ENCODE assay signal across 9 mouse cellular contexts in the genomic region with DNA sequence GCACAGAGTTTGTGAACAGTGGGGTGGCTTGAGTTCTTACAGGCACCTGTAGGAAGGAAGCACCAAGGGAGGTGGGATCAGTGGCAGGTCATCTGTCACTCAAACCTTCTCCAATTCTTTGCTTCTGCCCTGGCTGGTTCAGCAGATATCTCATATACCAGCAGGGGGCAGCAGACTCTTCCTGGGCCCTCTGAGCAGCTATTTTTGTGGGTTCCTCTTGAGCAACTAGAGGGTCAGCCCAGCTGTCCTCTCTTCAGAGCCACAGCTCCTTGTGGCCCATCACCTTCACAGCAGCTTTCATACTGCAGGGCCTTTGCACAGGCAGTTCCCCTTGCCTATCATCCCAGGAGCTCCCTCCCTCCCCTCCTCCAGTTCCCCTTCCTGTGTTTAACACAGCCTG. TPM values are rescaled to one million over a fixed set of nuclear protein-coding genes. Genes with fewer than 3 reads are reported as not detected.
A peak's percentile ranks its signal among the peaks of the same experiment; 100 is the strongest.
DNase-seq lines count a peak whose midpoint lies in the region; TF ChIP-seq lines count a peak whose summit lies in the region.
"Had no signal": no experiment of that assay in that cellular context is flagged by ENCODE, and none has a peak within 500 bp of the region (broad histone marks: within the 10 kb centered on the region; RNA-seq: fewer than 3 reads in every experiment).

No protein-coding gene starts in this region.

- H3K4me3 ChIP-seq in heart, embryonic 10.5 days = no peak overlapping the region
- H3K4me3 ChIP-seq in CH12.LX (replicated peaks in 1 of 3; ENCODE audit: low read depth in 2 of 3, low read length in 2 of 3, poor library complexity in 1 of 3) = no peak overlapping the region
- H3K4me3 ChIP-seq in cerebellum, adult 2 months (replicated peaks; ENCODE audit: insufficient read depth, low read depth, low read length) = no peak overlapping the region
- H3K4me3 ChIP-seq: limb, embryonic 13.5 days had no signal

- H3K27me3 ChIP-seq in heart, embryonic 10.5 days (ENCODE audit: insufficient read depth, poor library complexity, severe bottlenecking) = no peaks in the 10 kb centered on the region
- no peaks in the 10 kb centered on the region for H3K27me3 ChIP-seq in CH12.LX (replicated peaks)
- H3K27me3 ChIP-seq in cerebellum, adult 2 months (ENCODE audit: control insufficient read depth, insufficient read depth, low read length) = no peaks in the 10 kb centered on the region
- H3K27me3 ChIP-seq in splenic B cell, adult 2 months (ENCODE audit: control insufficient read depth, insufficient read depth, low read length, poor library complexity, severe bottlenecking) = no peaks in the 10 kb centered on the region
- H3K27me3 ChIP-seq: limb, embryonic 13.5 days had no signal

- peaks cover 66% of the 10 kb centered on the region for H3K36me3 ChIP-seq in heart, embryonic 10.5 days
- H3K36me3 ChIP-seq in CH12.LX (replicated peaks in 1 of 2; ENCODE audit: control insufficient read depth in 1 of 2, insufficient read depth in 1 of 2, low read length in 1 of 2) = peaks cover 44 to 81% of the 10 kb centered on the region in 2 experiments
- no peaks in the 10 kb centered on the region for H3K36me3 ChIP-seq in splenic B cell, adult 2 months (ENCODE audit: control insufficient read depth, insufficient read depth, low read length, poor library complexity, severe bottlenecking)

- TF ChIP-seq POLR2A in CH12.LX (IDR thresholded peaks at IDR 0.05; ENCODE audit: low read depth, low read length) = no peak
- TF ChIP-seq POLR2A in cerebellum, adult 2 months (IDR thresholded peaks at IDR 0.05; ENCODE audit: borderline replicate concordance, insufficient read depth, low read length) = no peak

- H3K4me2 ChIP-seq in CH12.LX (ENCODE audit: insufficient read depth, low read depth, poor library complexity, severe bottlenecking) = no peak overlapping the region
- H3K4me2 ChIP-seq: limb, embryonic 13.5 days had no signal

- peaks cover 41% of the 10 kb centered on the region for H3K4me1 ChIP-seq in heart, embryonic 10.5 days
- peaks cover 4 to 17% of the 10 kb centered on the region in 2 experiments for H3K4me1 ChIP-seq in CH12.LX (ENCODE audit: control insufficient read depth in 1 of 2, insufficient read depth in 2 of 2)
- H3K4me1 ChIP-seq in cerebellum, adult 2 months (ENCODE audit: control insufficient read depth, insufficient read depth, low read length) = peaks cover 42% of the 10 kb centered on the region

- H3K9ac ChIP-seq in CH12.LX (ENCODE audit: insufficient read depth, low read depth) = no peak overlapping the region
- H3K9ac ChIP-seq: limb, embryonic 13.5 days had no signal

- TF ChIP-seq RAD21 in CH12.LX (IDR thresholded peaks at IDR 0.05; ENCODE audit: low read depth, low read length) = peak; percentile 78

- TF ChIP-seq CTCF in CH12.LX (conservative IDR thresholded peaks at IDR 0.05 in 1 of 2, IDR thresholded peaks at IDR 0.05 in 1 of 2; ENCODE audit: low read depth in 2 of 2, low read length in 2 of 2) = peak; percentile 66 to 92; a peak in 3 of 4 replicates
- peak; percentile 71 for TF ChIP-seq CTCF in cerebellum, adult 2 months (IDR thresholded peaks at IDR 0.05; ENCODE audit: borderline replicate concordance, insufficient read depth, low read depth, low read length)

- H3K27ac ChIP-seq in heart, embryonic 10.5 days = no peak overlapping the region
- H3K27ac ChIP-seq in CH12.LX (ENCODE audit: insufficient read depth, low read depth) = no peak overlapping the region
- no peak overlapping the region for H3K27ac ChIP-seq in cerebellum, adult 2 months (ENCODE audit: insufficient read depth, low read length)
- H3K27ac ChIP-seq: limb, embryonic 13.5 days had no signal

- no peaks in the 10 kb centered on the region for H3K79me2 ChIP-seq in CH12.LX (replicated peaks; ENCODE audit: control insufficient read depth, extremely low read depth, insufficient read depth, poor library complexity, severe bottlenecking)

- dilution Hi-C loops in CH12.LX (cut with MboI; ENCODE audit: extremely low pct_ligation_motif_present, extremely low pct_unique_long_range_greater_than_20kb, low sequenced_read_pairs) = no loop called here

- peak; percentile 60 to 84 for DNase-seq in heart, adult 18-20 months
- DNase-seq in heart, embryonic 10.5 days (ENCODE audit: low spot score) = no peak
- DNase-seq in CH12.LX (ENCODE audit: extremely low read depth) = peak; percentile 67
- DNase-seq in cerebellum, adult 2 months = peak; percentile 61 to 70
- peak; percentile 53 for DNase-seq in gastrocnemius, postnatal 25 days
- peak; percentile 65 for DNase-seq in layer of hippocampus, adult 9-10 months (ENCODE audit: low spot score)
- DNase-seq in mesoderm, embryonic 11.5 days (ENCODE audit: low read depth, low spot score) = peak; percentile 73
- peak; percentile 82 for DNase-seq in splenic B cell, adult 2 months (ENCODE audit: low read depth, low spot score)

- H3K9me3 ChIP-seq in heart, embryonic 10.5 days = no peaks in the 10 kb centered on the region
- no peaks in the 10 kb centered on the region for H3K9me3 ChIP-seq in CH12.LX (replicated peaks; ENCODE audit: low read length)
- H3K9me3 ChIP-seq: limb, embryonic 13.5 days had no signal

- no peak for TF ChIP-seq EP300 in CH12.LX (IDR thresholded peaks at IDR 0.05; ENCODE audit: low read length)

- in situ Hi-C loops in CH12.LX (cut with MboI; ENCODE audit: low pct_ligation_motif_present, low pct_unique_long_range_greater_than_20kb, low sequenced_read_pairs) = no loop called here

TF ChIP-seq in CH12.LX, 34 proteins besides CTCF, POLR2A, EP300 and RAD21:
- peak; percentile 65 for TF ChIP-seq ZC3H11A (IDR thresholded peaks at IDR 0.05; ENCODE audit: low read depth, low read length)
- TF ChIP-seq NRF1 (IDR thresholded peaks at IDR 0.05; ENCODE audit: low read depth, low read length) = no peak
- TF ChIP-seq SMC3 (IDR thresholded peaks at IDR 0.05; ENCODE audit: low read depth, low read length) = peak; percentile 96
- TF ChIP-seq MEF2A (IDR thresholded peaks at IDR 0.05; ENCODE audit: borderline replicate concordance, low read depth, low read length) = 0 out of 2 replicates have a peak, but pooled peaks have one; percentile 39

RNA-seq across cellular contexts. Expression of gene Nccrp1, which starts 21.2 kb away (rescaled TPM):
- total RNA-seq in heart, adult 18-20 months (2021) = not detected
- not detected in 2 replicates for polyA plus RNA-seq in heart, embryonic 10.5 days (2016; fragmentation: Nextera tagmentation; extraction: Ambion mirVana)
- total RNA-seq in CH12.LX (2012; rRNA removed) (not detected in 2 replicates), CH12.LX (2014; rRNA removed) (not detected in 2 replicates)
- polyA plus RNA-seq in CH12.LX (2012; ENCODE audit: insufficient read length, low read depth) = not detected in 2 replicates
- polyA plus RNA-seq in cerebellum, adult 2 months (2012; rRNA removed) = 0.43 and 0.67 TPM in 2 replicates
- not detected for total RNA-seq in gastrocnemius, postnatal 25 days (2021)
- polyA plus RNA-seq: limb, embryonic 13.5 days had no signal

RNA-seq across cellular contexts. Expression of gene Sycn, which starts 27.6 kb away (rescaled TPM):
- not detected for total RNA-seq in heart, adult 18-20 months (2021)
- polyA plus RNA-seq in heart, embryonic 10.5 days (2016; fragmentation: Nextera tagmentation; extraction: Ambion mirVana) = not detected in 2 replicates
- not detected in 2 replicates for total RNA-seq in CH12.LX (2012; rRNA removed)
- not detected in 2 replicates for total RNA-seq in CH12.LX (2014; rRNA removed)
- not detected in 2 replicates for polyA plus RNA-seq in CH12.LX (2012; ENCODE audit: insufficient read length, low read depth)
- polyA plus RNA-seq in cerebellum, adult 2 months (2012; rRNA removed) = not detected in 2 replicates
- total RNA-seq in gastrocnemius, postnatal 25 days (2021) = not detected
- polyA plus RNA-seq: limb, embryonic 13.5 days had no signal

RNA-seq across cellular contexts. Expression of gene Samd4b, which starts 29.7 kb away (rescaled TPM):
- 10 to 100 TPM; 19.6 to 22.1 TPM for total RNA-seq in heart, adult 18-20 months (2021)
- 24.5 and 29.7 TPM in 2 replicates for polyA plus RNA-seq in heart, embryonic 10.5 days (2016; fragmentation: Nextera tagmentation; extraction: Ambion mirVana)
- 7.7 and 10.0 TPM in 2 replicates for total RNA-seq in CH12.LX (2012; rRNA removed)
- 2.7 and 3.7 TPM in 2 replicates for total RNA-seq in CH12.LX (2014; rRNA removed)
- polyA plus RNA-seq in CH12.LX (2012; ENCODE audit: insufficient read length, low read depth) = 18.0 and 24.6 TPM in 2 replicates
- 54.1 and 54.9 TPM in 2 replicates for polyA plus RNA-seq in cerebellum, adult 2 months (2012; rRNA removed)
- total RNA-seq in gastrocnemius, postnatal 25 days (2021) = 10 to 100 TPM in 1 of 2 experiments, 1 to 10 TPM in 1; 9.8 to 14.0 TPM

RNA-seq across cellular contexts. Expression of gene Pak4, which starts 29.7 kb away (rescaled TPM):
- 1 to 10 TPM; 8.8 to 9.9 TPM for total RNA-seq in heart, adult 18-20 months (2021)
- 47.2 and 53.0 TPM in 2 replicates for polyA plus RNA-seq in heart, embryonic 10.5 days (2016; fragmentation: Nextera tagmentation; extraction: Ambion mirVana)
- total RNA-seq in CH12.LX (2012; rRNA removed) = 8.3 and 10.7 TPM in 2 replicates
- total RNA-seq in CH12.LX (2014; rRNA removed) = 6.7 and 7.5 TPM in 2 replicates
- polyA plus RNA-seq in CH12.LX (2012; ENCODE audit: insufficient read length, low read depth) = 10.5 and 11.2 TPM in 2 replicates
- 8.3 and 8.5 TPM in 2 replicates for polyA plus RNA-seq in cerebellum, adult 2 months (2012; rRNA removed)
- 1 to 10 TPM; 3.0 TPM for total RNA-seq in gastrocnemius, postnatal 25 days (2021)

RNA-seq across cellular contexts. Expression of gene Ifnl3, which starts 45.6 kb away (rescaled TPM):
- not detected for total RNA-seq in heart, adult 18-20 months (2021)
- polyA plus RNA-seq in heart, embryonic 10.5 days (2016; fragmentation: Nextera tagmentation; extraction: Ambion mirVana) = not detected in 2 replicates
- total RNA-seq in CH12.LX (2012; rRNA removed) (not detected in 2 replicates), CH12.LX (2014; rRNA removed) (not detected in 2 replicates)
- not detected in 2 replicates for polyA plus RNA-seq in CH12.LX (2012; ENCODE audit: insufficient read length, low read depth)
- polyA plus RNA-seq in cerebellum, adult 2 months (2012; rRNA removed) = not detected in 2 replicates
- total RNA-seq in gastrocnemius, postnatal 25 days (2021) = not detected
- polyA plus RNA-seq: limb, embryonic 13.5 days had no signal
